Mouse (Mus musculus) lung, adult 2 months (tissue): ENCODE results near the gene Ak4.

ENCODE experiments used
- CTCF ChIP-seq: fragments of 200-500 bp; IDR thresholded peaks from 2 replicates; pipeline ENCODE4 v1.5.1; 2011; ENCODE audit warnings: mild to moderate bottlenecking, low read length, control low read depth; ENCODE audit not compliant: insufficient read depth
- POLR2A ChIP-seq: fragments of 200-500 bp; IDR thresholded peaks from 2 replicates; pipeline ENCODE4 v1.6.1; 2011; ENCODE audit warnings: low read depth, mild to moderate bottlenecking, control low read depth, low read length, borderline replicate concordance; ENCODE audit errors: extremely low read depth

DNA sequence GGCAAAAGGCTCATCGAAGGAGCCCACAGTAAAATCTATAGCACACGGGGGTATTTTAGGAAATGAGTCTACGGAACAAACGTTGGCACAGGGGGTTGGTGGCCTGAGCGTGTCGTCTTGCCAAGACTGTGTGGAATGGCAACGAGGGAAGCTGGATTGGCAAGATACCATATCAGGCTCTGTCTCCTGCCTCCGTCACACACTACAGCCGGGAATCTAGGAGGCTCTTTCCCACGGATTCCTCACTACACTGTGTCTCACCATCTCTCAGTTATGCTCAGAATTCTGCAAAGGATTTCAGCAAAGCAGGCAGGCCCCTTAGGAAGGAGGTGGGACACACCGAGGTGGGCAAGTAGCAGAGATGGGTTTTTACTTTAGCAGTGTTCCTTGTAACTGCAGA lies 2.1 kb upstream of the Ak4 start:
- TF ChIP-seq CTCF (no peak), POLR2A (no peak)
